Mouse (Mus musculus): ENCODE measurements around the gene Bnipl.
"Not testable (repeated sequence)": the region's sequence is repeated elsewhere in the genome, so short reads cannot be mapped to it uniquely, and the experiment has no call there.

Bnipl gene

GRCm38 (mm10) chr3:95212889-95213608 lies 37.9 kb downstream of the Bnipl start:
- DNase-seq (ENCODE audit: low spot score in 2 of 2) = not testable (repeated sequence)

- DNase-seq (ENCODE audit: low spot score in 2 of 2) = no peak
Observed at GRCm38 (mm10) chr3:95210585-95210984, 40.4 kb downstream of the Bnipl start.

- DNase-seq (ENCODE audit: low spot score in 2 of 2) = no peak
Observed at GRCm38 (mm10) chr3:95208286-95208685, 42.7 kb downstream of the Bnipl start.

- no peak for DNase-seq (ENCODE audit: low spot score in 2 of 2)
Observed at GRCm38 (mm10) chr3:95203880-95204279, 47.1 kb downstream of the Bnipl start.

- no peak for DNase-seq (ENCODE audit: low spot score in 2 of 2)
Observed at GRCm38 (mm10) chr3:95200562-95200961, 50.4 kb downstream of the Bnipl start.

GRCm38 (mm10) chr3:95200132-95200531 lies 50.9 kb downstream of the Bnipl start:
- no peak for DNase-seq (ENCODE audit: low spot score in 2 of 2)

- DNase-seq (ENCODE audit: low spot score in 2 of 2) = no peak
Observed at GRCm38 (mm10) chr3:95199101-95199500, 51.9 kb downstream of the Bnipl start.

GRCm38 (mm10) chr3:95195772-95196171 lies 55.2 kb downstream of the Bnipl start:
- DNase-seq (ENCODE audit: low spot score in 2 of 2) = no peak

GRCm38 (mm10) chr3:95194721-95195135 lies 56.3 kb downstream of the Bnipl start:
- DNase-seq (ENCODE audit: low spot score in 2 of 2) = no peak
